Mouse (Mus musculus): Measurements from ENCODE around the gene Ppp1r1b.

DNA sequence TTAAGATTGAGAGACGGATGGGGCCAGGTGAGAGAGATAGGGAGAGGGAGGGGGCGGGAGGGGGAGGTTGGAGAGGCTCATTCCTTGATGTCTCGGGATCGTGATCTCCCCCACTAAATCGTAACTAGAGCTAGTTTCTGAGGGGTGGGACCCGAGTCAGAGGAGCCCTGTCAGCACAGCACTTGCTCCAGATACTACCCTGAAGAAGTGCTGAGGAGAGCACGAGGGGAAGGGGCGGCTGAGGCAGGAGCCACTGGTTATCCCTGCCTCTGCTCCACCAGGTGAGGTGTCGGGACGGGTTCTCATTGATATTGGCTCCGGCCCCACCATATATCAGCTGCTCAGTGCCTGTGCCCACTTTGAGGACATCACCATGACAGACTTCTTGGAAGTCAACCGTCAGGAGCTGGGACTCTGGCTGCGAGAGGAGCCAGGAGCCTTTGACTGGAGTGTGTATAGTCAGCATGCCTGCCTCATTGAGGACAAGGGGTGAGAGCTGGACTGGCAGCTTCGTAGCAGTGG lies 38.9 kb downstream of the Ppp1r1b start:
- TF ChIP-seq CTCF (IDR thresholded peaks at IDR 0.05) (no peak), POLR2A (IDR thresholded peaks at IDR 0.05; ENCODE audit: insufficient read depth, low read depth, low read length) (no peak; the same call in none of the 2 replicates), EP300 (IDR thresholded peaks at IDR 0.05; ENCODE audit: insufficient read depth, low read depth, low read length) (no peak)

Measured in heart, adult 2 months (tissue).